Mouse (Mus musculus) brain, embryonic 18.5 days (tissue): ENCODE results near the gene Gnai2.
"Not testable (repeated sequence)": the region's sequence is repeated elsewhere in the genome, so short reads cannot be mapped to it uniquely, and the experiment has no call there.

ENCODE experiments used
- DNase-seq: peaks from one replicate; pipeline ENCODE4 v3.0.0-alpha.2; 2012; ENCODE audit warnings: low read depth, low spot score

Gnai2 gene

GRCm38 (mm10) chr9:107635279-107636028, at the start of gene Gnai2:
Gene Gnai2, minus strand, starts transcription at chr9:107635367.
- no peak for DNase-seq

DNA sequence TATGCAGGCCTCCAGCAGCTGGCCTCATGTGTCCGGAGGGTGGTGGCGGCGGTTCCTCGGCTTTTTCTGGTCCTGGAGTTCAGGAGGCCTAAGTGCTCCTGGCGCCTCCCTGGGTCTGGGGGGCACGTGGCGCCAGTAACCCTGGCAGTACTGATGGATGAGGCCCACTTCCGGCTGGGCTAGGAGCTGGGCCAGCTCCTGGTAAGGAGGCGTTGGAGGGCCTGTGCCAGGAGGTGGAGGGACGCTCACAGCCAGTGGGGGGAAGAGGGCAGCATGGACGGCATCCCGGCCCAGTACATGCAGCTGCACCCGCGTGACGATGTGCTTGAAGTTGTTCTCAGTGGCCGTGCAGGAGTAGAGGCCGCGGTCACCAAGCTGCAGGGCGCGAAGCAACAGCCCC, 47.2 kb upstream of the Gnai2 start:
- no peak for DNase-seq

- no peak for DNase-seq
Measured at GRCm38 (mm10) chr9:107679501-107679900, 44.3 kb upstream of the Gnai2 start, which contains the start of gene Gnat1. Gene Gnat1, minus strand, starts transcription at chr9:107679712.

DNA sequence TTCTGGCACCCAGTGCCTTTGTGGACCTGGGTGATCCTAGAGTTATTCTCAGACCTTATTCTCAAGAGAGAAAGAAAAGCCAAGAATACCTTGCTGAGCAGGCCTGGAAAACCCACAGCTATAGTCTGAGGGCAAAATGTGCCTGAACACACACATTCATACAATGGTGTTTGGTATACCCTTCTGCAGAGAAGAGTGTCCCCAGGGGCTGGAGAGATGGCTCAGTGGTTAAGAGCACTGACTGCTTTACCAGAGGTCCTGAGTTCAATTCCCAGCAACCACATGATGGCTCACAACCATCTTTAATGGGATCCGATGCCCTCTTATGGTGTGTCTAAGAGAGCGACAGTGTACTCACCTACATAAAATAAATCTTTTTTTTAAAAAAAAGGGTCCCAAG, 43.7 kb upstream of the Gnai2 start:
- no peak for DNase-seq

GRCm38 (mm10) chr9:107677819-107678526, 42.8 kb upstream of the Gnai2 start:
- DNase-seq = not testable (repeated sequence)

DNA sequence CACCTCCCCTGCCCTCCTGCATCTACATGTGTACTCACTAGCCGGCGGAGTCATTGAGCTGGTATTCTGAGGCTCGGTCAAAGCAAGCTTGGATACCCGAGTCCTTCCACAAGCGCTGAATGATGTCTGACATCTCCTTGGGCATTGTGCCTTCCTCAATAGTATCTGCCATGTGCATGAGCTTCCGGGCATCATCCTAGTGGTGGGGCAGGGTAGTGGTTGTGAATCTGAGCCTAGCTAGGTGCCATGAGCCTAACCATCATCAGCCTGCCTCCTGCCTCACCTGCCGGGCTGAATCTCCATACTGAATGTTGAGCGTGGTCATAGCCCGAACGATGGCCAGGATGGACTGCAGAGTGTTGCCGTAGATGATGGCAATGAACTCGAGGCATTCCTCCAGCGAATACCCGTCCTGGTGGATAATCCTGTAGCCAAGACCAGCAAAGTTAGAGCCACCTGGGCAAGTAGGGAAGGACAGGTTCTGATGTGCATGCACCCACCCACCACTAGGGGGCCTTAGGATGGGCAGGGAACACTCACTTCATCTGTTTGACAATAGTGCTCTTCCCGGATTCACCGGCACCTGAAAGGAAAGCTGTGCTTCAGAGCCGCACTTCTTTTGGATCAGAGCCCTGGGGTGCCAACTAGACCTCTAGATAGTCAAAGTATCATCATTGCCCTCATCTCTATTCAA, 42.1 kb upstream of the Gnai2 start:
- no peak for DNase-seq

GRCm38 (mm10) chr9:107676302-107676701, 41.1 kb upstream of the Gnai2 start:
- DNase-seq = no peak

- no peak for DNase-seq
Measured at GRCm38 (mm10) chr9:107675671-107676301, 40.6 kb upstream of the Gnai2 start.

GRCm38 (mm10) chr9:107674609-107675429, 39.7 kb upstream of the Gnai2 start:
- no peak for DNase-seq

- no peak for DNase-seq
Measured at GRCm38 (mm10) chr9:107670259-107670658, 35.1 kb upstream of the Gnai2 start.

GRCm38 (mm10) chr9:107669480-107669945, 34.3 kb upstream of the Gnai2 start, which contains the start of gene Slc38a3:
Gene Slc38a3, minus strand, starts transcription at chr9:107669530.
- no peak for DNase-seq

- no peak for DNase-seq
Measured at GRCm38 (mm10) chr9:107668916-107669315, 33.7 kb upstream of the Gnai2 start.

DNA sequence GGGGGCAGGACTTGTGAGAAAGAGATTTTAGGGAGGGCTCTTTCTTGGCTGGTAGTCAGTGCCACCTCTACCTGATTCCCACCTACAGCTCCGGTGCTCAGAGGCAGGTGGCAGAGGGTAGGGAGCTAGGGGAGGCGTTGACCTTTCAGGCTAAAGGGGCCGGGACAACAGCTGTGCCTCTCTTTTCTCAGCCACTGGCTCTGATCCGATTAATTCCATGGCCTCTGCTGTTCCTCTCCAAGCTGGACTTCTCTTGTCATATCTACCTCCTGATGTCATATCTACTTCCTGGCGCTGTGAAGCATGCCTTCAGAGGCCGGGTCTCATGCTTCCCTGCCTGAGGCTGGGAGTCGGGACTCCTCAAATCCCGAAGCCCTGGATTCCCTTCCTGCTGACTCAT, 32.8 kb upstream of the Gnai2 start:
- DNase-seq = no peak

DNA sequence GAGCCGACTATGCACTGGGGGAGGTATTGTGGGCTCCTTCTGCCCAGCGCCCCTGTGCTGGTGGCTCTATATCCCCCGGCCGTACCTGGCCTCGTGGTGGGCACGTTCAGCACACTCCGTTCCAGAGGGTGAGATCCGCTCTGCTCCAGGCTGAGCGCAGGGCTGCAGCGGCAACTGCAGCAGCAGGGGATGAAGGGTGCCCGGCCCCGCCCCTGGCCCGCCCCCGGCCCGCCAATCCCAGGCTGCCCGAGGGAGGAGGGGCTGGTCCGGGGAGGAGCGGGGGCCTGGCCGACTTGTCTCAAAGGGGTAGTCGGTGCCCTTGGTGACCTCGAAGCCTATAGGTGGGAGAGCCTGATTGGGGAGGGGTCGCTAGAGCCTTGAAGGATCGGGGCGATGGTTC, 32.1 kb upstream of the Gnai2 start:
- DNase-seq = no peak

DNA sequence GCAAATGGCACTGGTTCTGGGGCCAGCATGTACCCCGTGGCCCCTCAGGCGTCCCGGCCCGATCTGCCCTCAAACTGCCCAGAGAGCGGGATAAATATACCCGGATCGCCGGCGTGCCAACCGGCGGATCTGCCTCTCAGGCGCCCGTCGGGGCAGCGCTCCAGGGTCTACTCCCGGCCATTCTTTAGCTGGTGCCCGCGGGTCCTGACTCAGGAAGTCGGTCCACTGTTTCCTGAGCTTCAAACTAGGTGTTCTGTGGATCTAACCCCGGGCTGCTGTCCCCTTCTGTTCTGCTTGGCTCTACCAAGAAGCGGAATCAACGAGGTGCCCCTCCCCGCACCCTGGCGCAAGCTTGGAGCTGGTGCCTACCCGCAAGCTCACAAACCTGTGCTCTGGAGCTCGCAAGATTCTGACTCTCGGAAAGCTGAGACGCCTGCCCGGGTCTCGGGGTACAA, 31.6 kb upstream of the Gnai2 start:
- DNase-seq = no peak

DNA sequence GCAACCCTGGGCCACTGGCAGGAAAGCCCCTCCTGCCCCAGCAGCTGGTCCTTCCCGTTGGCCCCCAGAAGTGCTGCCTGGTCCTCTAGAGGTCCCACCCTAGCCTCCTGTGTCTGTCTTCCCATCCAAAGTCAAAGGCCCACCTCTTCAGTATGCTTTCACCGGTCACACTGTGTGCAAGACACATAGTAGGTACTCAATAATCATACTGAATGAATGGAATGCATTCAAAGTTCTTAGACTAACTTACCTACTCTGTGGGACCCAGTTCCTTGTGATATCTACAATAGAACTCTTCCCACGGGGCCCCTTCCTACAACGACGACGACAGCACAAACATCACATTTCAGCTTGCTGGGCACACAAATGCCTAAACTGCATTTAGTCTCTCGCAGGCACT, 30.1 kb upstream of the Gnai2 start:
- no peak for DNase-seq

GRCm38 (mm10) chr9:107663525-107663924, 28.4 kb upstream of the Gnai2 start:
- DNase-seq = no peak

DNA sequence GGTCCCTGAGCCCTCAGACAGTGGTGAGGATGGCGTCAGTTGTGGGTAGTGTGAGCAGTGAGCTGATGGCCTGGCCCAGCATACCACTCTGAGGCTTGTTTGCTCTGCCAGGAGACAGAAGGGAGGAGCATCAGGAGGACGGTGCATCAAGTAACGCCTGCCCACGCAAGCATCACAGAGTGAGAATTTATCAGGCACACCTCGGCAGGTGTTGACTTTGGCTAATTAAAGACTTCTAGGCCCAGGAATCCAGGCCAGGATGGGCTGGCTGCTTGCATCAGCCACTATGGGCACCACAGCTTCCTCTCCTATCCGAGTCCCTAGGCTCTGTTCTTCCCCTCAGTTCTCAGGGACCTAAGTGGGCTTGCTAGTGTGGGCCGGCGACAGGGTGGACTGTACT, 27.2 kb upstream of the Gnai2 start:
- no peak for DNase-seq

DNA sequence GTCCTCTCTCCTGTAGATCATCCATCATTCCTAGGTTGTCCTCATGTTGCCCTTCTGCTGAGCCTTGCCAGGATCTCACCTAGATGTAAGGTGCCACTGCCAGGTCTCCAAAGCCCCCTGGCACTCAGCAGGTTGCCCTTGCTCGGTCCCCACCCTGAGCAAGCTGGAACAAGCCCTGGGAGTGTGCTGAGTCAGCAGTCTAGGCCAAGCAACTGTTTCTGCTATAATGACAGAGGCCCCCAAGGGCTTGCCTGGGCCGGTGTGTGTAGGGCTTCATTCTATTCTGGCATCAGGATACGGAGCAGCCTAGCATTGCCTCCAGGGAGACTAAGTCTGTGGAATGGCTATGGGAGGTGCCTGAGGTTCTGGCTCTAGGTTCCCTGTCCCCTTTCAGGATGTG, 25.6 kb upstream of the Gnai2 start:
- DNase-seq = no peak

DNA sequence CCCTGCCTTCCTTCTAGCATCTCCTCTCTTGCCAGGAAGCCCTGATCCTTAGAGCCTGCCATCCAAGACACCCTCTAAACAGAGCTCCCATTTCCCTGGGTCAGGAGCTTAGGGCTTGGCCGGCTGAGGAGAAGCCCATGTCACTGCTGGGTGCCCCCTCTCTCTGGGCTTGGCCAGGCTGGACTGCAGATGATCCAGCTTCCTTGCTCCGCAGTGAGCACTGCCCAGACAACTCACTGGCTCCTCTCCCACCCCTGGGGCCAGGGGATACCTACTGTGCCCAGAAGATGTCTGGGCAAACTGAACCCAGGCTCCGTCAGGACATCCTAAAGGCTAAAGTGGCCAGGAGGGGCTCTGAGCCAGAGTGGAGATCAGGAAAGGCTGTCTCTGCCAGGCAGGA, 24.8 kb upstream of the Gnai2 start:
- DNase-seq = no peak

DNA sequence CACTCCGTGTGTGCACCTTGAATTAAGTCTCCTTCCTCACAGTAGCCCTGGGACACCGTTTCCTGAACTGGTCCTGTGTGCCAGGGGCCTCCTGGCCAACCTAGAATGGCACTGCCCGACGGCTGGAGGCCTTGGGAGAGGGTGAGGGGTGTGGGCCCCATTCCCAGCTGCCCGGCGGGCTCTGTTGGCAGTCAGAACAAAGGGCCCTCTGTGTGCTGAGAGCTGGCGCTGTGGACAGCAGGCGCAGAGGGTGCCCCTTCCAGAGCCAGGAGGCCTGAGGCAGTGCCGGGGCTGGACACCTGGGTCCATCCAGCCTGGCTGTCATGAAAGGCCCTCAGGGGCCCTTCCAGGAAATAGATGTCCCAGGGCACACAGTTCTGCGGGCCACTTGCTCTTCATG, 24.4 kb upstream of the Gnai2 start:
- DNase-seq = no peak
